Mouse (Mus musculus) limb, embryonic 11.5 days (tissue): Measurements from ENCODE around the gene Slc38a9. TPM values are rescaled to one million over a fixed set of nuclear protein-coding genes. Genes with fewer than 3 reads are reported as not detected.

Experiments
- ATAC-seq: fragments of 200-750 bp; cut with Nextera tagmentation; 2 replicates; pipeline ENCODE4 v1.8.0; 2017; ENCODE audit warnings: low read depth; ENCODE audit not compliant: insufficient number of reproducible peaks, low FRiP score, low TSS enrichment
- DNase-seq: peaks from one replicate; pipeline ENCODE4 v3.0.0-alpha.2; 2015; ENCODE audit warnings: low spot score
- H3K27ac ChIP-seq: fragments of 300-500 bp; sonication (generic); replicated peaks from 2 replicates; pipeline ENCODE4 v1.5.1; 2014; ENCODE audit warnings: low read depth, mild to moderate bottlenecking, low read length
- H3K27me3 ChIP-seq: fragments of 300-500 bp; sonication (generic); 2 replicates; pipeline ENCODE4 v1.6.1; 2014; ENCODE audit warnings: mild to moderate bottlenecking, low read length, mixed read lengths; ENCODE audit not compliant: control insufficient read depth, insufficient read depth
- H3K36me3 ChIP-seq: fragments of 300-500 bp; sonication (generic); 2 replicates; pipeline ENCODE4 v1.6.1; 2014; ENCODE audit warnings: mild to moderate bottlenecking, low read length, moderate library complexity, mixed read lengths; ENCODE audit not compliant: control insufficient read depth, insufficient read depth
- H3K4me1 ChIP-seq: fragments of 300-500 bp; sonication (generic); 2 replicates; pipeline ENCODE4 v1.6.1; 2014; ENCODE audit warnings: low read length, mixed read lengths; ENCODE audit not compliant: control insufficient read depth, insufficient read depth
- H3K4me2 ChIP-seq: fragments of 300-500 bp; sonication (generic); 2 replicates; pipeline ENCODE4 v1.6.1; 2014; ENCODE audit warnings: low read depth, mild to moderate bottlenecking, moderate library complexity; ENCODE audit not compliant: severe bottlenecking
- H3K4me3 ChIP-seq: fragments of 300-500 bp; sonication (generic); 2 replicates; pipeline ENCODE4 v1.5.1; 2014; ENCODE audit warnings: low read depth, low read length
- H3K9ac ChIP-seq: fragments of 300-500 bp; sonication (generic); 2 replicates; pipeline ENCODE4 v1.6.1; 2014; ENCODE audit warnings: mild to moderate bottlenecking, low read length
- H3K9me3 ChIP-seq: fragments of 300-500 bp; sonication (generic); 2 replicates; pipeline ENCODE4 v1.6.1; 2016; ENCODE audit warnings: low read length; ENCODE audit not compliant: control insufficient read depth
- WGBS: fragments of 180-500 bp; shearing (Covaris S2); extraction: QIAGEN DNeasy Blood & Tissue Kit; methylation state at CpG from one replicate; pipeline ENCODE4 v1.1.7; 2014; 5-methylcytosine and 5-hydroxymethylcytosine counted together
- polyA plus RNA-seq: library from polyadenylated mRNA; unstranded; fragments of >200 nt; fragmentation: Nextera tagmentation; extraction: Ambion mirVana; gene quantifications from 2 replicates; pipeline ENCODE4 v1.2.1, GENCODE M21; 2014

The Slc38a9 gene
- polyA plus RNA-seq, 1 experiment from 2014 or later = 11.7 TPM

DNA sequence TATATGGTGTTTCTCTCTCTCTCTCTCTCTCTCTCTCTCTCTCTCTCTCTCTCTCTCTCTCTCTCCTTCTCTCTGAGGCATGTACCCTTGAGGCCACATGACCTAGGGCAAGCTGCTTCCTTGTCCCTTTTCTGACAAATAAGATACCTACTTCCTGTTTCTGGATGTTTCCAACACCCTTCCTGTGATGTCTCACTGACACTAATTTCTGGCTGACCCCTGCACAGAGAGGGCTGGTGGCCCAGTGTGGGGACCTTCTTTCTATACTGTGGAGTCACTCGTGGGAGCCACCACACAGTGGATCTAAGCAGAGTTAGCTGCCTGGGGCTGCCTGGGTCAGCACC is 100.0 kb downstream of the Slc38a9 start:
- Histone ChIP-seq H3K9me3 (no peaks in the 10 kb centered on the region), H3K4me1 (peaks cover 9% of the 10 kb centered on the region), H3K36me3 (no peaks in the 10 kb centered on the region), H3K27ac (no peak overlapping the region), H3K9ac (no peak overlapping the region), H3K4me2 (no peak overlapping the region), H3K4me3 (no peak overlapping the region), H3K27me3 (no peaks in the 10 kb centered on the region)
- ATAC-seq (no peak), DNase-seq (no peak)
- 38% methylated on average over 1 of the region's 1 CpGs for WGBS

DNA sequence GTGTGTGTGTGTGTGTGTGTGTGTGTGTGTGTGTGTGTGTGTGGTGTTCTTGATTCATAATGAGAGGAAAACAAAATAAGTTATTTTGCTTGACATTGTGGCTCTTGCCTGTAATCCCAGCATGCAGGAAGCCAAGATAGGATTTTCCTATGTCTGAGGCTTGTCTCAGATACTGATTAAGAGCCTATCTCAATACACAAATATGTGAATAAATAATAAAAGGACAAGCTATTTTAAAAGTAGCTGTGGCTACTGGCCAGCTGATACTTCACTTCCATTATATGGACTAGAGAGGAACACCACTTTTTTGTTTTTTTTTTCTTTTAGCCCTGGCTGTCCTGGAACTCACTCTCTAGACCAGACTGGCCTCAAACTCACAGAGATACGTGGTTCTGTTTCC is 101.2 kb downstream of the Slc38a9 start:
- Histone ChIP-seq H3K27me3 (no peaks in the 10 kb centered on the region), H3K4me1 (peaks cover 5% of the 10 kb centered on the region; the same call in 1 of the 2 replicates), H3K9me3 (no peaks in the 10 kb centered on the region), H3K27ac (no peak overlapping the region), H3K9ac (no peak overlapping the region), H3K4me2 (no peak overlapping the region), H3K36me3 (no peaks in the 10 kb centered on the region), H3K4me3 (no peak overlapping the region)
- 53% methylated on average over 1 of the region's 1 CpGs for WGBS
- ATAC-seq = no peak
- no peak for DNase-seq

DNA sequence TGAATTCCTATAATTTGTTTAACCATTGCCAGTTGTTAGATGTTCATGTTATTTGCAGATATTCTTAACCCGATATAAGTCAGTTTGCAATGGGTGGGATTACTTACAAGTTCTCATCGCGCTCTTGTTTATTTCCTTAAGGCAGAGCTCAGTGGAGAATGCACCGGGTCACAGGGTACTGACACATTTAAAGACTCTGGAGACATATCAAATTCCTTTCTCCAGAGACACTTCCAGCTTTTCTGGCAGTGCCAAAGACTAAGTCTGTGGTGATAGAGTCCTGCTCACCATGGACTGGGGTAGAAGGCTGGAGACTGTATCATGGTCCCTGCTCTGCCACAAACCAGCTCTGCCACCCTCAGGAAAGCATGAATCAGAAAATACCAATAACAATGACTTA is 102.0 kb downstream of the Slc38a9 start:
- no peak for ATAC-seq

DNA sequence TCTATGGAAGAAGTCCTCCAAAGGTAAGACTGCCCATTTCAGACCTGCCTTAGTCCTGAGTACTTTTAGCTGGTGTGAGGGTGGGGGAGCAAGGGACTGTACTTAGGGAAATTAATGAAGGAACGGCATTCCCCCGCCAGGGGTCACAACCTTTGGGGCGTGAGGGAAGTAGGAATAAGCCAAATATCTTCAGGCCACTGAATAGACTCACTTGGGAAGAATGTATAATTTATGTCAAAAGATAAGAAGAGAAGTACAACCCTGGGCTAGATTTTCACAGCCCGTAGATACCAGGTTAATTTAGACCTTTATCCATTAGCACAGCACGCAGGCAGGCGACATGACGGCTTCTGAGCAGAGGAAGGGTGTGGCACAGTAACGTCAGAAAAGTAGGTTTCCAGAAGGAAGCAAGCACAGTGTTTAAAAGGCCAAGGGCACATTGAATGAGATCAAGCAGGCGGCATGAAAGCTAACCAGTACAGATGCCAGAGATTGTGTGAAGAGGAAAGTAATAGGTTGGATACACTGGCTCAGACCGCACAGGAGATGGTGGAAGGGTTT is 103.1 kb downstream of the Slc38a9 start:
- ATAC-seq (no peak), DNase-seq (no peak)
- no peak overlapping the region for H3K27ac ChIP-seq
- H3K4me2 ChIP-seq = no peak overlapping the region
- no peak overlapping the region for H3K4me3 ChIP-seq
- no peaks in the 10 kb centered on the region for H3K36me3 ChIP-seq
- peaks cover 5% of the 10 kb centered on the region; the same call in 1 of the 2 replicates for H3K4me1 ChIP-seq
- H3K9me3 ChIP-seq = peaks cover 7% of the 10 kb centered on the region; the same call in 1 of the 2 replicates
- WGBS = 74% methylated on average over 10 of the region's 10 CpGs
- H3K27me3 ChIP-seq = no peaks in the 10 kb centered on the region
- no peak overlapping the region for H3K9ac ChIP-seq

More for the DNA sequence above, 102.0 kb downstream of the Slc38a9 start:
- Histone ChIP-seq H3K9ac (no peak overlapping the region), H3K36me3 (no peaks in the 10 kb centered on the region), H3K27me3 (no peaks in the 10 kb centered on the region), H3K9me3 (peaks cover 4% of the 10 kb centered on the region; the same call in 1 of the 2 replicates), H3K4me2 (no peak overlapping the region), H3K4me3 (no peak overlapping the region), H3K27ac (no peak overlapping the region), H3K4me1 (peaks cover 5% of the 10 kb centered on the region; the same call in 1 of the 2 replicates)
- WGBS = 81% methylated on average over 4 of the region's 4 CpGs
- DNase-seq = no peak

DNA sequence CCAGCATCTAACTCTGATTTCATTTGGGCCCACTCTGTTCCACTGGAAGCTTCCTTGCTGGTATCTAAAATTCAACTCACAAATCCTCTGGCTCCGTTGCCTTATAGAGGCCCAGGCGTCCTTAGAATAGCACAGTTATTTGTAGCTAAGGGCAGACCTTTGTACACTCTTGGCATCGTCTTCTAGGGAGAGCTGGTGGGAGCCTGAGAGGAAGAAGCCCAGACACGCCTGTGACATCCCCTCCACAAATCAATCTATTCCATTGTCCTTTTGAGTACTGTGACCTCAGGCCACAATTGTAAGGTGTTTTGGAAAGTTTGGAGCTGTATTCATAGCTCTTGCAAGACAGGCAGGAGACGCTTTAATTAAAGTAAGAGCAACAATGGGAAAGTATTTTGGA is 104.0 kb downstream of the Slc38a9 start:
- DNase-seq = no peak
- Histone ChIP-seq H3K9ac (no peak overlapping the region), H3K9me3 (peaks cover 7% of the 10 kb centered on the region; the same call in 1 of the 2 replicates), H3K36me3 (no peaks in the 10 kb centered on the region), H3K27ac (no peak overlapping the region), H3K4me1 (peaks cover 1% of the 10 kb centered on the region; the same call in 1 of the 2 replicates), H3K4me2 (no peak overlapping the region), H3K4me3 (no peak overlapping the region), H3K27me3 (no peaks in the 10 kb centered on the region)
- ATAC-seq = no peak
- 81% methylated on average over 5 of the region's 5 CpGs for WGBS

DNA sequence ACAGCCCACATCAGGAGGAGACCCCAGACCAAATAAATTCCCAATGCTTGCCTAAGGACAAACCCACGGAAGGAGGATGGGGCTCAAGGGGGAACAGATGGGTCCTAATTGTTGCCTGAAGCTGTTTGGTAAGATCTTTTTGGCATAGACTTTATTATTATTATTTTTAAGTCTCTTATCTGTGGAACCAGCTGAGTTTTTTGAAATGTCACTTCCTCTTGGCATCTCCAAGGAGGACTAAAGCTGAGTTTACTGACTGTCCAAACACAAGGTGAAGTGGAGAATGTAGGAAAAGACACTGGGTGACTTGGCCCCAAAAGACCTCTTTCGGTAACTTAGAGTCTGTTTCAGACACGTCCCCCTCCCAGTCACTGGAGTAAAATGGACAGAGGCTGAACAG is 105.1 kb downstream of the Slc38a9 start:
- H3K27ac ChIP-seq = no peak overlapping the region
- no peak overlapping the region for H3K4me3 ChIP-seq
- no peaks in the 10 kb centered on the region for H3K27me3 ChIP-seq
- ATAC-seq (no peak), DNase-seq (no peak)
- no peaks in the 10 kb centered on the region for H3K36me3 ChIP-seq
- H3K4me2 ChIP-seq = no peak overlapping the region
- 89% methylated on average over 3 of the region's 3 CpGs for WGBS
- H3K4me1 ChIP-seq = no peaks in the 10 kb centered on the region
- no peak overlapping the region for H3K9ac ChIP-seq
- peaks cover 7% of the 10 kb centered on the region; the same call in 1 of the 2 replicates for H3K9me3 ChIP-seq

DNA sequence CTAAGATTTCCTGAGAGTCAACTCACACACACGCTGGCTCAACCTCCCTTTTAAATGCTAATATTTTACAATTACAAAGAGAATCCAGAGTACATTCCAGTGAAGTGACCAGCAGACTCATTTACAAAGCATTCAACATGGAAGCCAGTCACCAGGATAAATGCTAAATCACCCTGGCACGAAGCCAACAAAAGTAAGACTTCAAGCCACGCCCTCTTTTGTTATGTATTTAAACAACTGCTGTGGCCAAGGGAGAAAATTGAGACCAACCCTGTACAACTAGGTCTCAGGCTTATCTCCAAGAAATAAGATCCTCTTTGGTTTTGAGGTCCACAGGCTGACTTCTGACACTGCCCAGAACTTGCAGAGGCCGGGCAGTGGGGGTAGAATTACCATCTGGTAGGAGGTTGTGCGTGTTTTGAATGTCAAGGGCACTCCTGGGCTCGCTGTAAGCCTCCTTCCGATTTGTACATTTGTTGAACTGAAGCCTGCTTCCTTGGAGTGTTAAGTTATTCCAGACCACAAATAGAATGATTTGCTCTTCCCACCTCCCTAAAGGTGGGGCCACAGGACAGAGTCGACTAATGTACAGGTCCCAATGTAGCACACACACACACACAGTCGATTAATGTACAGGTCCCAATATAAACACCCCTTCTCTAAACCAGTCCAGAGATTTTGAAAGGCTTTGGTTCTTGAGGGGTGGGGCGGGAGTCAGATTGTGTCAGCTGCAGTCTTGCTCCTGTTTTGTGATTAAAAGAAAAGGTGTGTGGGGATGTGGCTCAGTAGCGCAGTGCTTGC is 110.2 kb downstream of the Slc38a9 start:
- Histone ChIP-seq H3K9ac (no peak overlapping the region), H3K36me3 (no peaks in the 10 kb centered on the region), H3K27me3 (no peaks in the 10 kb centered on the region), H3K9me3 (peaks cover 7% of the 10 kb centered on the region; the same call in 1 of the 2 replicates), H3K4me2 (no peak overlapping the region), H3K27ac (no peak overlapping the region), H3K4me1 (0 out of 2 replicates have a peak, but pooled peaks cover 2% of the 10 kb centered on the region), H3K4me3 (no peak overlapping the region)
- ATAC-seq (peak; percentile 44; the same call in 1 of the 2 replicates), DNase-seq (peak; percentile 29)
- 55% methylated on average over 11 of the region's 11 CpGs for WGBS

DNA sequence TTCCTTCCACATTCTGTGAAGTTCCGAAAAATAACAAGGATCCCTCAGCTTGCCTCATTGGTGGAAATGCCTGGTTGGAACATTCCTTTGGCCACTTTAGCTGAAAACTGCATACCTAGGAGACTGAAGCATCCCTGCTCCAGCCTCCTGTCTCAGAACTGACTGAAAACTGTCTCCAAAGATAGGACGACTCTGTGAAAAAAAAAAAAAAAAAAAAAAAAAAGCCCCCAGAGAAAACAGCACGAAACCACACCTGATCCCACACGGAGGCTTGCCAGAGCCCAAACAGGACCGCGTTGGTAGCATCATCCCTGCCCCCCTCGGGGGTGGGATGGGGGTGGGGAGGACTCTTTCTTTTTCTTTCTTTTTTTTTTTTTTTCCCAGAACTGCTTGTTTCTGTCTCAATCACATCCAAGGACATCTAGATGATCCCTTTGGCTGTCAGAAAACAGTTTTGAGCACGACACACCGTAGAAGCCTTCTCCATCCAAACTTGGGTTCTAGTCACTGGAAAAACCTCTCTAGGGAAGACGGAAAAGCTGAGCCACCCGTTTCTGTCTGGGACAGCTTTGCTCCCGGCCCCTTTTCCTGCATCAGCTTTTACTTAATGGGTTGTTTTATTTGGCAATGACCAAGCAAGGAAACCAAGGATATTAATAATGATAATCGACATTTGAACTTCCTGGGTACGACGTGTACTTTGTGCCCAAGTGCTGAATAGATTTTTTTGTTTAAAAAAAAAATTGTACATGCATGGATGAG is 111.1 kb downstream of the Slc38a9 start:
- no peak overlapping the region for H3K4me2 ChIP-seq
- H3K4me1 ChIP-seq = 0 out of 2 replicates have a peak, but pooled peaks cover 2% of the 10 kb centered on the region
- DNase-seq (no peak), ATAC-seq (no peak)
- H3K27me3 ChIP-seq = no peaks in the 10 kb centered on the region
- peaks cover 7% of the 10 kb centered on the region; the same call in 1 of the 2 replicates for H3K9me3 ChIP-seq
- WGBS = 48% methylated on average over 15 of the region's 15 CpGs
- no peaks in the 10 kb centered on the region for H3K36me3 ChIP-seq
- H3K27ac ChIP-seq = no peak overlapping the region
- no peak overlapping the region for H3K9ac ChIP-seq
- no peak overlapping the region for H3K4me3 ChIP-seq
